Mouse (Mus musculus) hindbrain, embryonic 11.5 days (tissue): ENCODE results near the gene Adra2a. TPM values are rescaled to one million over a fixed set of nuclear protein-coding genes. Genes with fewer than 3 reads are reported as not detected.

Experiments used
- ATAC-seq: fragments of 200-750 bp; cut with Nextera tagmentation; 2 replicates; pipeline ENCODE4 v1.8.0; 2017; ENCODE audit warnings: mild to moderate bottlenecking, moderate TSS enrichment, moderate library complexity; ENCODE audit not compliant: low FRiP score
- DNase-seq: peaks from one replicate; pipeline ENCODE4 v3.0.0-alpha.2; 2015; ENCODE audit warnings: low spot score
- H3K27ac ChIP-seq: fragments of 300-500 bp; sonication (generic); 2 replicates; pipeline ENCODE4 v1.5.1; 2014; ENCODE audit warnings: mild to moderate bottlenecking, low read depth, low read length
- H3K27me3 ChIP-seq: fragments of 300-500 bp; sonication (generic); 2 replicates; pipeline ENCODE4 v1.6.1; 2014; ENCODE audit warnings: mild to moderate bottlenecking, low read length, moderate library complexity, mixed read lengths; ENCODE audit not compliant: control insufficient read depth, insufficient read depth
- H3K36me3 ChIP-seq: fragments of 300-500 bp; sonication (generic); 2 replicates; pipeline ENCODE4 v1.6.1; 2014; ENCODE audit warnings: mild to moderate bottlenecking, low read length, moderate library complexity, mixed read lengths; ENCODE audit not compliant: control insufficient read depth, insufficient read depth
- H3K4me1 ChIP-seq: fragments of 300-500 bp; sonication (generic); replicated peaks from 2 replicates; pipeline ENCODE4 v1.6.1; 2014; ENCODE audit warnings: low read length, mixed read lengths; ENCODE audit not compliant: control insufficient read depth, insufficient read depth
- H3K4me2 ChIP-seq: fragments of 300-500 bp; sonication (generic); replicated peaks from 2 replicates; pipeline ENCODE4 v1.6.1; 2014; ENCODE audit warnings: mild to moderate bottlenecking, low read depth, low read length
- H3K4me3 ChIP-seq: fragments of 300-500 bp; sonication (generic); 2 replicates; pipeline ENCODE4 v1.5.1; 2014; ENCODE audit warnings: low read depth, low read length
- H3K9ac ChIP-seq: fragments of 300-500 bp; sonication (generic); 2 replicates; pipeline ENCODE4 v1.6.1; 2014; ENCODE audit warnings: low read depth, low read length
- H3K9me3 ChIP-seq: fragments of 300-500 bp; sonication (generic); 2 replicates; pipeline ENCODE4 v1.6.1; 2016; ENCODE audit warnings: low read length; ENCODE audit not compliant: control insufficient read depth
- WGBS: fragments of 180-500 bp; shearing (Covaris S2); extraction: QIAGEN DNeasy Blood & Tissue Kit; methylation state at CpG from one replicate; pipeline ENCODE4 v1.1.7; 2014; 5-methylcytosine and 5-hydroxymethylcytosine counted together
- polyA plus RNA-seq: library from polyadenylated mRNA; unstranded; fragments of >200 nt; fragmentation: Nextera tagmentation; extraction: Ambion mirVana; gene quantifications from 2 replicates; pipeline ENCODE4 v1.2.1, GENCODE M21; 2014

The Adra2a gene
- polyA plus RNA-seq, 1 experiment from 2014 or later = 2.5 TPM

GRCm38 (mm10) chr19:54044507-54045371, 788 bp downstream of the Adra2a start:
- H3K4me2 ChIP-seq = peak overlapping the region; percentile 100
- under 1% methylated on average over 58 of the region's 59 CpGs for WGBS
- H3K27ac ChIP-seq = 0 out of 2 replicates have a peak overlapping the region, but pooled peaks have one; percentile 14
- peak overlapping the region; percentile 72 for H3K9ac ChIP-seq
- H3K36me3 ChIP-seq = no peaks in the 10 kb centered on the region
- H3K9me3 ChIP-seq = no peaks in the 10 kb centered on the region
- peaks cover 40% of the 10 kb centered on the region for H3K27me3 ChIP-seq
- peak; percentile 88 for ATAC-seq
- peaks cover 6% of the 10 kb centered on the region; the same call in 1 of the 2 replicates for H3K4me1 ChIP-seq
- peak; percentile 92 for DNase-seq
- peak overlapping the region; percentile 56 for H3K4me3 ChIP-seq

GRCm38 (mm10) chr19:54045412-54045811, 1.5 kb downstream of the Adra2a start:
- 0 out of 2 replicates have a peak overlapping the region, but pooled peaks have one; percentile 14 for H3K27ac ChIP-seq

GRCm38 (mm10) chr19:54045931-54046683, 2.2 kb downstream of the Adra2a start:
- ATAC-seq (no peak), DNase-seq (no peak)
- Histone ChIP-seq H3K4me3 (peak overlapping the region; percentile 56), H3K4me1 (peaks cover 6% of the 10 kb centered on the region; the same call in 1 of the 2 replicates), H3K36me3 (no peaks in the 10 kb centered on the region), H3K27ac (no peak overlapping the region), H3K4me2 (peak overlapping the region; percentile 100), H3K9me3 (no peaks in the 10 kb centered on the region), H3K9ac (peak overlapping the region; percentile 42; the same call in 1 of the 2 replicates), H3K27me3 (peaks cover 41% of the 10 kb centered on the region)
- WGBS = 4% methylated on average over 50 of the region's 55 CpGs

More at GRCm38 (mm10) chr19:54045412-54045811, 1.5 kb downstream of the Adra2a start:
- Histone ChIP-seq H3K4me1 (peaks cover 6% of the 10 kb centered on the region; the same call in 1 of the 2 replicates), H3K9me3 (no peaks in the 10 kb centered on the region), H3K9ac (peak overlapping the region; percentile 72), H3K4me3 (peak overlapping the region; percentile 56), H3K36me3 (no peaks in the 10 kb centered on the region), H3K27me3 (peaks cover 41% of the 10 kb centered on the region), H3K4me2 (peak overlapping the region; percentile 100)
- ATAC-seq = no peak; the same call in 1 of the 2 replicates
- WGBS = 2% methylated on average over 28 of the region's 29 CpGs
- DNase-seq = peak; percentile 64

GRCm38 (mm10) chr19:54046684-54047070, 2.7 kb downstream of the Adra2a start:
- DNase-seq (peak; percentile 56), ATAC-seq (no peak)
- H3K4me1 ChIP-seq = peaks cover 6% of the 10 kb centered on the region; the same call in 1 of the 2 replicates
- H3K4me3 ChIP-seq = peak overlapping the region; percentile 56
- no peaks in the 10 kb centered on the region for H3K9me3 ChIP-seq
- whole genome bisulfite sequencing = under 1% methylated on average over 46 of the region's 46 CpGs
- peak overlapping the region; percentile 100 for H3K4me2 ChIP-seq
- H3K36me3 ChIP-seq = no peaks in the 10 kb centered on the region
- peaks cover 41% of the 10 kb centered on the region for H3K27me3 ChIP-seq
- peak overlapping the region; percentile 53 for H3K9ac ChIP-seq
- H3K27ac ChIP-seq = no peak overlapping the region

- Histone ChIP-seq H3K9me3 (no peaks in the 10 kb centered on the region), H3K4me2 (peak overlapping the region; percentile 100), H3K27ac (no peak overlapping the region), H3K4me3 (peak overlapping the region; percentile 56), H3K36me3 (no peaks in the 10 kb centered on the region), H3K27me3 (peaks cover 41% of the 10 kb centered on the region), H3K9ac (no peak overlapping the region; the same call in 1 of the 2 replicates), H3K4me1 (peaks cover 6% of the 10 kb centered on the region; the same call in 1 of the 2 replicates)
- no peak for ATAC-seq
- peak; percentile 52 for DNase-seq
- under 1% methylated on average over 26 of the region's 27 CpGs for WGBS
Observed at GRCm38 (mm10) chr19:54047386-54048050, 3.6 kb downstream of the Adra2a start.

- Histone ChIP-seq H3K4me2 (peak overlapping the region; percentile 100; the same call in 1 of the 2 replicates), H3K9me3 (no peaks in the 10 kb centered on the region), H3K27me3 (peaks cover 41% of the 10 kb centered on the region), H3K4me3 (no peak overlapping the region), H3K4me1 (peaks cover 6% of the 10 kb centered on the region; the same call in 1 of the 2 replicates), H3K36me3 (no peaks in the 10 kb centered on the region), H3K27ac (no peak overlapping the region), H3K9ac (no peak overlapping the region)
- ATAC-seq = no peak
- WGBS = 9% methylated on average over 13 of the region's 13 CpGs
- DNase-seq = peak; percentile 34
Observed at GRCm38 (mm10) chr19:54048161-54048885, 4.4 kb downstream of the Adra2a start.

- Histone ChIP-seq H3K9me3 (no peaks in the 10 kb centered on the region), H3K4me1 (no peaks in the 10 kb centered on the region), H3K9ac (no peak overlapping the region), H3K4me2 (no peak overlapping the region), H3K27ac (no peak overlapping the region), H3K27me3 (peaks cover 29% of the 10 kb centered on the region), H3K36me3 (no peaks in the 10 kb centered on the region), H3K4me3 (no peak overlapping the region)
- WGBS = 71% methylated on average over 4 of the region's 4 CpGs
- no peak for DNase-seq
- ATAC-seq = no peak
Observed at GRCm38 (mm10) chr19:54051651-54052050, 7.7 kb downstream of the Adra2a start.
